Mouse (Mus musculus) frontal cortex, postnatal 14 days (tissue): ENCODE results near the gene Afp.
A peak's percentile ranks its signal among the peaks of the same experiment; 100 is the strongest.

Experiments used
- DNase-seq, 2 experiments: peaks; one replicate each; pipeline ENCODE4 v3.0.0; 2022; ENCODE audit warnings: low spot score in 2 of 2

The Afp gene

GRCm38 (mm10) chr5:90490518-90490917 lies at the start of gene Afp:
Afp (plus strand) TSS chr5:90490737.
- no peak for DNase-seq

GRCm38 (mm10) chr5:90447577-90447976 lies 43.0 kb upstream of the Afp start:
- DNase-seq = no peak

GRCm38 (mm10) chr5:90449961-90450360 lies 40.6 kb upstream of the Afp start:
- DNase-seq = no peak

GRCm38 (mm10) chr5:90452711-90453110 lies 37.8 kb upstream of the Afp start:
- DNase-seq = no peak

- DNase-seq = no peak
Observed at GRCm38 (mm10) chr5:90457241-90457640, 33.3 kb upstream of the Afp start.

GRCm38 (mm10) chr5:90458727-90459126 lies 31.8 kb upstream of the Afp start:
- DNase-seq = no peak

GRCm38 (mm10) chr5:90460619-90461018 lies 29.9 kb upstream of the Afp start, which contains the start of gene Alb:
Alb (plus strand) TSS chr5:90460897.
- DNase-seq = no peak

GRCm38 (mm10) chr5:90466806-90467205 lies 23.7 kb upstream of the Afp start:
- no peak for DNase-seq

GRCm38 (mm10) chr5:90467245-90467644 lies 23.3 kb upstream of the Afp start:
- DNase-seq = no peak

- DNase-seq = no peak
Observed at GRCm38 (mm10) chr5:90470836-90471235, 19.7 kb upstream of the Afp start.

- DNase-seq = no peak
Observed at GRCm38 (mm10) chr5:90473902-90474301, 16.6 kb upstream of the Afp start.

- no peak for DNase-seq
Observed at GRCm38 (mm10) chr5:90474369-90474768, 16.2 kb upstream of the Afp start.

GRCm38 (mm10) chr5:90476741-90477140 lies 13.8 kb upstream of the Afp start:
- DNase-seq = no peak

- no peak for DNase-seq
Observed at GRCm38 (mm10) chr5:90477308-90478140, 13.0 kb upstream of the Afp start.

GRCm38 (mm10) chr5:90478886-90479285 lies 11.7 kb upstream of the Afp start:
- DNase-seq = no peak

- DNase-seq = no peak
Observed at GRCm38 (mm10) chr5:90485597-90485996, 4.9 kb upstream of the Afp start.

GRCm38 (mm10) chr5:90488323-90488722 lies 2.2 kb upstream of the Afp start:
- no peak for DNase-seq

GRCm38 (mm10) chr5:90492440-90492839 lies 1.9 kb downstream of the Afp start:
- DNase-seq = no peak

GRCm38 (mm10) chr5:90494308-90494707 lies 3.8 kb downstream of the Afp start:
- no peak for DNase-seq

GRCm38 (mm10) chr5:90499509-90499908 lies 9.0 kb downstream of the Afp start:
- peak in 1 of 2 experiments; percentile 17 for DNase-seq

- DNase-seq = peak; percentile 50 to 67
Observed at GRCm38 (mm10) chr5:90500714-90501113, 10.2 kb downstream of the Afp start.

- no peak for DNase-seq
Observed at GRCm38 (mm10) chr5:90501752-90502151, 11.2 kb downstream of the Afp start.

GRCm38 (mm10) chr5:90504742-90505141 lies 14.2 kb downstream of the Afp start:
- no peak for DNase-seq

- no peak for DNase-seq
Observed at GRCm38 (mm10) chr5:90506507-90506906, 16.0 kb downstream of the Afp start.
